Mouse (Mus musculus): ENCODE data around the gene Gm7029.
"Not testable (repeated sequence)": the region's sequence is repeated elsewhere in the genome, so short reads cannot be mapped to it uniquely, and the experiment has no call there.

The Gm7029 gene

GRCm38 (mm10) chr17:33873537-33873936, at the start of gene Gm7029:
Gene Gm7029, plus strand, starts transcription at chr17:33873837.
- DNase-seq (ENCODE audit: low spot score): not testable (repeated sequence)

GRCm38 (mm10) chr17:33824084-33824996, 49.3 kb upstream of the Gm7029 start, which contains the start of the genes Rps28 and Ndufa7:
Gene Rps28, minus strand, starts transcription at chr17:33824562.
Gene Ndufa7, plus strand, starts transcription at chr17:33824572.
- peak; percentile 98 for DNase-seq (ENCODE audit: low spot score)

- not testable (repeated sequence) for DNase-seq (ENCODE audit: low spot score)
These were observed 48.7 kb upstream of the Gm7029 start for GRCm38 (mm10) chr17:33824997-33825330.

- DNase-seq (ENCODE audit: low spot score): no peak
These were observed 48.2 kb upstream of the Gm7029 start for GRCm38 (mm10) chr17:33825462-33825861.

GRCm38 (mm10) chr17:33826850-33827249, 46.8 kb upstream of the Gm7029 start:
- peak; percentile 87 for DNase-seq (ENCODE audit: low spot score)

GRCm38 (mm10) chr17:33828892-33829291, 44.7 kb upstream of the Gm7029 start:
- peak; percentile 58 for DNase-seq (ENCODE audit: low spot score)

GRCm38 (mm10) chr17:33829561-33829960, 44.1 kb upstream of the Gm7029 start:
- no peak for DNase-seq (ENCODE audit: low spot score)

GRCm38 (mm10) chr17:33842966-33843795, 30.5 kb upstream of the Gm7029 start, which contains the start of gene Cd320:
Gene Cd320, plus strand, starts transcription at chr17:33843091.
- DNase-seq (ENCODE audit: low spot score): peak; percentile 95

DNA sequence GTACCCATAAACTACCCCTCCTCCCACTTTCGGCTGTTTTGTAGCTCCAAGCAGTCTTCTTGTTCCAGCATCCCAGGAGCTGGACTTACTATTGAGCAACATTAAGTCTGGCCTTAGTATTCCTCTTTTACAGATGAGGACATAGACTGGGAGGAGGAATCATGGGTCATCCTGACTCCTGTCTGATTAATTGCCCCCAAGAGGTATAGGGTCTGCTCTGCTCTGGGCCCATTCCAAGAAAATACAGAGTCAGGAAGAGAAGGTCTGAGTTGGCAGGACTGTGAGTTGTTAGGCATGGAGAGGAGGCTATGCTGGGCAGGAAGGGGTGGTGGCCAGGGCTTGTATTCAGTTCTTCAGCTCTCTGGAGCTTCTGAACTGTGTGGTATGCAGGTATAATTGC, 29.4 kb upstream of the Gm7029 start:
- DNase-seq (ENCODE audit: low spot score): peak; percentile 64

DNA sequence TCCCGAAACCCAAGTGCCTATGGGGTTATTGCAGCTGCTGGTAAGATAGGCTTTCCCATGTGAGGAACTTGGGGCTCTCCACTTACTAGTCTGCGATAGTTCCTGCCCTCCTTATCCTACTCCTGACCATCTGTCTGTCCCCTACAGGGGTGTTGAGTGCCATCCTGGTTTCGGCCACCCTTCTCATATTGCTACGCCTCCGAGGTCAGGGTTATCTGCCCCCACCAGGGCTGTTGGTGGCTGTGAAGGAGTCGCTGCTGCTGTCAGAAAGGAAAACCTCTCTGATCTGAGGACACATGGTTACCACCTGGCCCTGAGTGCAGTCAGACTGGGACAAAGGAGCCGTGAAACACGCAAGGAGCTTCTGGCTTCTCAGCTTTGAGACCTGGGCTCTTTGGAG, 25.5 kb upstream of the Gm7029 start:
- no peak for DNase-seq (ENCODE audit: low spot score)

- DNase-seq (ENCODE audit: low spot score): no peak
These were observed 22.3 kb upstream of the Gm7029 start for GRCm38 (mm10) chr17:33851331-33851730.

- DNase-seq (ENCODE audit: low spot score): no peak
These were observed 15.8 kb upstream of the Gm7029 start for GRCm38 (mm10) chr17:33857816-33858215.

DNA sequence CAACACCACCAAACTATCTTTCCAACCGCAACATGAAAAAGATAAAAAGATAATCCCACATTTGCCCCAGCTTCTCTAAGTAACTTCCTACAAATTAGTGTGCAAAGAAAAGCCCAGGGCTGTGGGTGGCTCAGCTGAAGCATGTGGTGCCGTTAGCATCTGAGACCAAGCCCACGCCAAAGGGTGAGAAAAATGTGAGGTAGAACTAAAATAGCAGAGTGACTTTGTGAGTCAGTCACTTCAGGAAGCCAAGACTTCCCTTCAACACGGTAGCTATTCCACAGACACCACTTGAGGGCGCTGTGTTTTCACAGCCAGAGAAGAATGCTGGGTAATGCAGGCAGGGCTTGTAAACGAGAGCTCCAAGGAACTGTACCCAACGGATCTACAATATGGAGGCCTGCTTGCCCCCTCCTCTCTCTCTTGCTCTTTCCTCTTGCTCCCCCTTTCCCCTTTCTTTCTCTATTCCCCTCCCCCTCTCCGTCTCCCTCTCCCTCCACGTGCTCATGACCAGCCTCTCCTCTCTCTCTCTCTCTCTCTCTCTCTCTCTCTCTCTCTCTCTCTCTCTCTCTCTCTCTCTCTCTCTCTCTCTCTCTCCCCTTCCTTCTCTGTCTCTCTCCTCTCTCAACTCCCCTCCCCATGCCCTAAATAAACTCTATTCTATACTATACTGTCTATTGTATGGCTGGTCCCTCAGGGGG, 8.2 kb upstream of the Gm7029 start:
- DNase-seq (ENCODE audit: low spot score): peak; percentile 45

- no peak for DNase-seq (ENCODE audit: low spot score)
These were observed 774 bp downstream of the Gm7029 start for GRCm38 (mm10) chr17:33874411-33874810.

GRCm38 (mm10) chr17:33875797-33876196, 2.2 kb downstream of the Gm7029 start:
- peak; percentile 34 for DNase-seq (ENCODE audit: low spot score)

- not testable (repeated sequence) for DNase-seq (ENCODE audit: low spot score)
These were observed 10.7 kb downstream of the Gm7029 start for GRCm38 (mm10) chr17:33884320-33884719.

DNA sequence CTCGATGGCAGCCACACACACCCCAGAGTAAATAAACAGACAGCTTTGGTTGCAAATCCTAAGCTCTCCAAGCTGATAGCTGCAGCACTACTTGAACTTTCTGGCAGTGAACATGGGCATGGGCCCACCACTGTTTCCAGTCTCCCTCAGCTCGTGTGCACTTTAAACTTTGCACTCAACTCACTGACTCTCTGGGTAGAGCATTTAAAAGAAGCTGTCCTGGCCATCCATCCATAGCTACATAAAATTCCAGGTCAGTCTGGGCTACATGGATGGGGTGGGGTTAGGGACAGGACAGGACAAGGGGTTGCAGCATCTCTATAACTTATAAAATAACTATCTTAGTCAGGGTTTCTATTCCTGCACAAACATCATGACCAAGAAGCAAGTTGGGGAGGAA, 14.2 kb downstream of the Gm7029 start:
- DNase-seq (ENCODE audit: low spot score): not testable (repeated sequence)

- DNase-seq (ENCODE audit: low spot score): not testable (repeated sequence)
These were observed 14.6 kb downstream of the Gm7029 start for GRCm38 (mm10) chr17:33888230-33888629.

GRCm38 (mm10) chr17:33889941-33890532, 16.4 kb downstream of the Gm7029 start:
- not testable (repeated sequence) for DNase-seq (ENCODE audit: low spot score)

DNA sequence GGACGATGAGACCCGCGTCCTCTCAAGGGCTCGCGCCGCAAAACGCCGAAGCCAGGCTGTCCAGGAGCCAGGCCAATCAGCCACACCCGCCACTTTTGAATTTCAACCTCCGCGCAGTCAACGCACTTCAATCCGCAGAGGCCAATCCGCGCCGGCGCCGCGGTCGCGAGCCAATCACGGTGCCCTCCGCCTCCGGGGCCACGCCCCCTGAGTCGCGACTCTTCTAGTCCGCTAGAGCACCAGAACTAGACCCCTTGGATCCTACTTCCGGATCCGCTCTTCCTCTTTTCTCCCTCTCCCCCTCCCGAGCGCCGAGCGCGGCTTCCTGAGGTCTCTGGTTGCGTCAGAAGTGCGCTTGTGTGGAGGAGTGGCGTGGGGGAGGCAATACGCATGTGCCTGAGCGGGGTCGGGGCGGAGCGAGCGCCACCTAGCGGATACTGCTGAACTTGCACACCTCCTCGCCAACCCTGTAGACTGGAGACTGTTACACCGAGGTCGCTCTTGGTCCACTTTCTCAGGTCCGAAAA, 17.0 kb downstream of the Gm7029 start, which contains the start of gene Kifc1:
Gene Kifc1 (minus strand): TSS at position 129 of the 527 bp plus-strand sequence.
- DNase-seq (ENCODE audit: low spot score): peak; percentile 100

GRCm38 (mm10) chr17:33891357-33891756, 17.7 kb downstream of the Gm7029 start:
- DNase-seq (ENCODE audit: low spot score): no peak
